Mouse (Mus musculus): ENCODE data around the gene Ildr1.

Ildr1 gene

DNA sequence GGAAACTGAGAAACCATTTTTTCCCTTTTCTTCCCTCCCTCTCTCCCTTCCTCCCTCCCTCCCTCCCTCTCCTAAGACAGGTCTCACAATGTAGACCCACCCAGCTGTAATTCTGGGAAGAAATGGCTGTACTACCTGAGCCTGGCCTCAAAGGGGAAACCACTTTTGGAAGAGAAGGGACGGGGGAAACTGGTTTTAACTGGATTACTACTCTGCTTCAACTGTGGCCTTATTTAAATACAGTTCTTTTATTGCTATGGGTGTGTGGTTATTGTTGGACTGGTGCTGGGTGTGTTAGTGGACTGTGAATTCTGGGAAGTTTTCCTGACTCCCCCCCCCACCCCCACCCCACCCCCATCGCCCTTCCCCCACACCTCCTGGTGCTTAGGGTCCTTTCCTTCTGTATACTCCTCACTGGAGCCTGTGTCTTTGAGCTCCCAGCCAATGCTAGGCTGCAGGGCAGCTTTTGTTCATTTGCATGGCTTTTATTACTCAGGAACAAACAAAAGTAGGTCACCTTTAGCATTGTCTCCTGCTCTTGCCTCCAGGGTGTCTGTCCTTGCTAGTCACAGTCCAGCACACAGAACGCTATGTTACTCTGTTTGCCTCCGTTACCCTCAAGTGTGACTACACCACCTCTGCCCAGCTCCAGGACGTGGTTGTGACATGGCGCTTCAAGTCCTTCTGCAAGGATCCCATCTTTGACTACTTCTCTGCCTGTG lies 14.1 kb downstream of the Ildr1 start:
- no peak for DNase-seq

DNA sequence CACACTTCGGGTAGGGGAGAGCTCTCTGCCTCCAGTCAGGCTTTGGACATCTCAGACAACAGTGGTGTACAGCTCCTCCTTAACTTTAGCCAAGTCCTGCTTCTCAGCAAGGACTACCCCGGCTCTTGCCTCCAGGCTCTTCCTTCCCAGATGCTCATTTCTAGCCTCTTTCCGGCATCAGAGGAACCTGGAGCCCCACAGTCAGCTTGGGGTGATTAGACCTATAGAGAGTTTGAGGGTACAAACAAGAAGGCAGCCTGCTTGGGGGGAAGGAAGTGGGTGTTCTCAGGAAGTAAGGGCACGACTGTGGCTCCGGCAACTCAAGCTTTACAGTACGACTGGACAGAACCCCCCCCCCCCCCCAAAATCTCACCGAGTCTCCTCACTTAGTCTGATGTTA lies 15.0 kb downstream of the Ildr1 start:
- DNase-seq: no peak

DNA sequence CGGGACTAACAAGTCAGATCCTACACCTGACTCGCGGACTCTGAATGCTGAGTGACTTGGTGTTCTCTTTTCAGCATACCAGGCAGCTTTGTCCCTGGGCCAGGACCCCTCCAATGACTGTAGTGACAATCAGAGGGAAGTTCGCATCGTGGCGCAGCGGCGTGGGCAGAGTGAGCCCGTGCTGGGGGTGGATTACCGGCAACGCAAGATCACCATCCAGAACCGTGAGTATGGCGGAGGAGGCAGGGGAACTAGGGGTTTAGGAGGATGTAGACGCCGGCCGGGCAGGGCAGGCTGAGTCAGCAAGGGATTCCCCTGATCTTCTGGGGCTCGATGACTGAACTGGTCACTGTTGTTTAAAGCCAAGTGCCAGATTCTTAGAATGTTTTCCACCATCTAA lies 15.6 kb downstream of the Ildr1 start:
- DNase-seq: no peak

DNA sequence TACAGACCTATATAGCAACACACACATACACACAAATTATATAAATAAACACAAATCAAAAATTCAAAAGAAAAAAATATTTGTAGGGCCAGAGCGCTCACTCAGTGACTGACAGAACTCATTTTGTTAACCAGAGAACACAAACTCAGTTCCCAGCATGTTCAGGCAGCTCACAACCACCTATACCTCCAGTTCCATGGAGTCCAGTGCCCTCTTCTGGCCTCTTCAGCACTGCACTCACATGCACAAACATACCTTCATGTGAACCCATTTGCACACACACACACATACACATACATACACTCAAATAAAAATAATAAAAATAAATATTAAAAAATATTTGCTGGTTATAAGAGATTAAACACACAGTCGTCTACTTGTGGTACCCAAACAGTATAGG lies 17.0 kb downstream of the Ildr1 start:
- DNase-seq: no peak

DNA sequence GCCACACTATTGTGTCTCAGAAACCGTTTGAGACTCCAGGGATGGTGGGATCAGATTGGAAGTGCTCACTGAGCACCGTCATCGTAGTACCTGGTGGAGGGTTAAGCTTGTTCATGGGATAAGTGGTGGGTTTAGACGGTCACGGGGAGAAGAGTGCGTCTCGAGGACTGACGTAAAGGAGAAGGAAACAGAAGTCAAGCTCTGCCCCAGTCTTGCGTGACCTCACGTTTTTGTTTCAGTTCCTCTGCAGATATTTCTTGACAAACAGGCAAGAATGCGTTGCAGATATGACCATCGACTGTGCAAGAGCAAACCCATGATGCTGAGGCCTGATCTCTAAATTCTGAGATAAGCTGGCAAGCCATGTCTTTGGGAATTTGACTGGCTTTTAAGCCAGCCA lies 18.0 kb downstream of the Ildr1 start:
- DNase-seq: no peak

DNA sequence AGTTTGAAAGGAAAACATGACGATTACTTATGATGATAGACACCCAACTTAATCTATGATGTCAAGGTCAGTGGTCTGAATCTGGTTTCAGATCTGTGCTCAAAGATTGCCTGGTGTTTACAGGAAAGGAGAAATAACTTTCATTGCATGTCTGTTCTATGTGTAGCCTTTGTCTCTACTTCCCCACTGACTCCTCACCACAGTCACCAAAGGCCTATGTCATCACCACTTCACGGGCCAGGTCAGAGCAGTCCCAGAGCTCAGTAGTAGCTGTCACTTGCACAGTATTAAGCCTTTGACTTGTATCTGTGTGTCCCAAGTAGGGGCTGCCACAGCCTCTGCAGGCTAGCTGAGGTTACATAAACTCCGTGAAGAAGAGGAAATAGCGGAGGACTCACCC lies 23.7 kb downstream of the Ildr1 start:
- DNase-seq: no peak

DNA sequence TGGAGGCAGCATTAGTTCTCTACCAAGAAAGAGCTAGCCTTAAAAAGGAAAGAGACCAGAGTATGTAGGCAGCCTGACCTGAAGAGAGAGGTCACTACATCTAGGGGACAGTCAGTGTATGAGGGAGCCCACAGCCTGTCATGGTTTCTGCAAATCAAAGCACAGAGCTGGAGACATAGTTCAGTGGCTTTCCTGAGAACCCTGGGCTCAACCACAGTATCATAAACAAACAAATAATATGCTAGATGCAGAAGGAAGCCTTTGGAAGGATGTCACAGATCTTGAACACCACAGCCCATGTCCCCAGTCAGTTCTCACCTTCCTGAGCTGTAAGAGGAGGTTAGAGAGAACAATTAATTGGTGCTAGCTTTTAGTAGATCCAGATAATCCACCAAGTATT lies 24.9 kb downstream of the Ildr1 start:
- DNase-seq: no peak

DNA sequence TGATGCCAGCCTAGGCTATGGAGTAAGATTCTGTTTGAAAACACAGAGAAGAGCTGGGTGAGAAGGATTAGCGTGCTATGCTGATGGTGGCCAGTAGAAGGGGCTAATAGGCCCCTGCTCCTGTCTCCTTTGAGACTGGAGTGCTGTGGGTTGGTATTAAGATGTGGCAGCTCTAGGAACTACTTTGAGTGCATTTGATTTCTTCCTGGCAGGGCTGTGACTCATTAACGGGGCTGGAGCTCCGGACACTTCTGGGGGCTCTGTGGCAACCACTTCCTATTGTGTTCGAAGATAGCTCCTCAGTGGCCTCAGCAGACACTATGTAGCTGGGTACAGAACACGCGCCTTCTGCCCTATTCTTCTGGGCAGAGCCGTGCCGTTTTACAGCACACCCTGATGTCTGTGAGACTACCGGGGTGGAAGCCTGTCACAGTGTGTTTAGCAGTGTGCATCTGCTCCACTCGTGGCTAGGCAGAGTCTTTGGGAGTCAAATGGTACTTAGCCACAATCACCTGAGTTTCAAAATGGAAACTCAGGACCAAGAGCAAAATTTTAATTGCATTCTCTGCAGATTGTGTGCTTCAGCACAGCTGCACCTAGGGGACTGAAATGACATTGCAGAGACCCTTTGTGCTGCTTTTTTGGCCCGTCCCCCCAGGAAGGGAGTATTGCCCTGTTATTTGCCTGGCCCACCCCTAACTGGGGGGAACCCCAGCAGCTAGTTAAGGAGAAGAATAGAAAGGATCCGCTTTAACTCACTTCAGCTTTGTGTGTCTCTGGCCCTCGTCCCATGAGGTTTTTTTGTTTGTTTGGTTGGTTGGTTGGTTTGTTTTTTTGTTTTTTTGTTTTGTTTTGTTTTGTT lies 26.6 kb downstream of the Ildr1 start:
- DNase-seq: no peak

DNA sequence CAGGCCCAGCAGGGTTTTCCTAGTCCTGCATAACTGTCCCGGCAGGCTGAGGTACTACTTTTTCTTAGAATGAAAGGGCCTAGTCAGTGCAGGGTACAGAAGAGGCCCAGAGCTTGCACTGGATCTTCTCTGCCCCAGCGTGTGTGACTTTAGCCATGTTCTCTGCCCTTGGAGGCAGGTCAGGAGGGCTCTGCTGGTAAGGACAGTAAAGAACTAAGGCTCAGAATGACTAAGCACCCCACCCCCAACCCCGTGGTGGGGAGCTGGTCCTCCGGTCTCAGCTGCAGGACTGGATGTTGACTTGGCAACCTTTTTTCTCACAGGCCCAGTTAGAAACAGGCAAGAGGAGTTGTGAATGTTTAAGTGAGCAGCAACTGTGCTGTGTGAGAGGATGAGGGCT lies 29.0 kb downstream of the Ildr1 start:
- DNase-seq: no peak

DNA sequence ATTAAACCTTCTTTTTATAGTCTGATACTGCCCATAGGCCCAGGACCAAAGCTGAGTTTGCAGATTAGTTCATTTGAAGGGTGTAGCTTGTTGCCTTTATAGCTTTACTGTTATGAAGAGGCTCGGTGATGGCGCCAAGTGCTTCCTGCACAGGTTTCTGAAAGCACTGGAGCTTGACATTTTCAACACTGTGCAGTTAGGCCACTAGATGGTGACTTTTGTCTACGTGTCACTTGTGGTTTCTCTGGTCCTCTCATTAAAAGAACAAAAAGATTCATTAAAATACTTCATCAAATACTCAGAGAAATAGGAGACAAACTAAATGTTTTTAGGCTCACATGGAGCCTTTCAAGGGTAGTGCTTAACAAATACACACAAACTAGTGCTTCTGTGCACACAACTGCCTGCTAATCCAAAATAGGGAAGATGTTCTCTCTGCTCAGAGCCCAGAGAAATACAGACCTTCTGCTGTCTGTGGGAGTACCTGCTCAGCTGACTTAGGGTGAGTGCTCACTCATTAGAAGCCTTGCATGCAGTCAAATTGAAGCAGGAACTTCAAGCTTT lies 30.2 kb downstream of the Ildr1 start:
- DNase-seq: no peak

DNA sequence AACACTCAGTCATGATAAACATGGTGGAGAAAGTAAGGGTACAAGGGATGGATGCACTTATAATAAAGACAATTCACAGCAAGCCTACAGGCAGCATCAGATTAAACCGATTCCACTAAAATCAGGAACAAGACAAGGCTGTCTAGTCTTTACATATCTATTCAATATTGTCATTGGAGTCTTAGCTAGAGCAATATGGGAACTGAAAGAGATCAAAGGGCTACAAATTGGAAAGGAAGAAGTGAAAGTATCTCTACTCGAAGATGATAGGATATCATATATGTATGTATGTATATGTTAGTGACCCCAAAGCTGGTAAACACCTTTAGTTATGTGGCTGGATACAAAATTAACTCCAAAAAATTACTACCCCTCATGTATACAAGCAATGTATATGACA lies 35.2 kb downstream of the Ildr1 start:
- DNase-seq: no peak

DNA sequence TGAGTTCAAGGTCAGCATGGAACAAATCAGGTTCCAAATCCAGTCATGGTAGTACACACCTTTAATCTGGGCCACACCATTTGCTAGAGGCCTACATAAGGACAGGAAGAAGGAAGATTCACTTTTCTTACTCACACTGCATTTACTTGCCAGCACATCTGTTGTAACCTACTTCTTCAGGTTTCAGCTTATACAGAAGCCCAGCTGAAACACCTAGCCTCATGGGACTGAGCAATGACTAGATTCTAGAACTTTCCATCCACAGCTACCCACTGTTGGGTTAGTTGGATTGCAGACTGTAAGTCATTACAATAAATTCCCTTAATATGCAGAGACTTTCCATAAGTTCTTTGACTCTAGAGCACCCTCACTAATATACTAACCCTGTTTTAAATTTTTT lies 38.8 kb downstream of the Ildr1 start:
- no peak for DNase-seq

DNA sequence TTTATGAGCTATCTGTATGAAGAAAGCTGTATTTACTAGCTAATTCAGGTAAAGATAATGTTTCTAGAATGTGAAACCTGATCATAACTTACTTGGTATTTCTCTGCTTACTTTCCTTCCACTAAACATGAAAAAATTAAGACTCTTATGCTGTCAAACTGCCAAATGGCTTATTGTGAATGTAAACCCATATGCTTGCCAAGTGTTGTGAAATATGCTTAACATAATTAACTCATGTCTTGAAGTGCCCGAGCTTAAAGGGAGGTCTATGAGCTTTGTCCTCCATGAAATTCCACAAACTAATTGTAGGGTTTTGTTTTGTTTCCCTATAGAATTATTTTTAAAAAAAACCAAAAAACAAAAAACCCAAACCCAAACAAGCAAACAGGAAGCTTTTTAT lies 40.0 kb downstream of the Ildr1 start:
- DNase-seq: no peak

DNA sequence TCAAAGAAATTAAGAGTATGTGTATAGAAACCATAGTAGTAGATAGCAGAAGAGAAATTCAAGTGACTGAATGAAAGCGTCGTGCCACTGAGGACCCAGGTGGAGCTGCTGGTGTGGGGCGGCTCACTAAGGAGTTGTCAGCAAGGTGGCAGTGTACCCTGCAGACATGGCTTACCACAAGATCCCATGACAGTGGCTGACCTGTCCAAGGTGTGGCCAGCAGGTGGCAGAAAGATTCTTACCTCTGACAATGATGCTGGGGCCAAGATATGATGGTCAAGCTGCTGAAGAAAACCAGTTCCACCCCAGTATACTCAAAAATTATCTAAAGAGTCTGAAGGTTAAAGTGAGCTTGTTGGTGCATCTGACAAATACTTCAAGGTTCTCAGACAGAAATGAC lies 41.6 kb downstream of the Ildr1 start:
- DNase-seq: no peak

DNA sequence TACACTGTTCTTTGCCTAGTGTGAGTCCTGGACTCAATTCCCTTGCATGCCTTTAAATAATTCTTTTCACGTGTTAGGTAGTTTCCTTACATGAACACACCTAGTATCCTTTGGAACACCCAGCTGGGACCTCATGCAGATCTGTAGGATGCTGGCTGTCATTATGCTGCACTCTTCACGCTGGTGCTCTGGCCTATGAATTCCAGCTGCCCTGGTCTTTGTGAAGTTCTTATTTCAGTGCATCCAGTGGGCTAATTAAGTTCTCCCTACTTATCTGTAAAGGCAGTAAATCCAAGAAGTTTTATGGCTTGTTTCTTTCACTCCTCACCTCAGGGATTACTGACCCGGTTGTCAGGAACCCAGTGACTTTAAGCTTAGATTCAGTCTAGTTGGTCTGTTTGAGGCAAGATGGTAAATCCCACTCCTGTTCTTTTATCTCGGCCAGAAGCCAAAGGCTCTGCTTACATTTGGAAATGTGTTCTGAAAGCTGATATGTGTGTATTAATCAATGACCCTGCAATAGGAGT lies 45.7 kb downstream of the Ildr1 start:
- DNase-seq: no peak

DNA sequence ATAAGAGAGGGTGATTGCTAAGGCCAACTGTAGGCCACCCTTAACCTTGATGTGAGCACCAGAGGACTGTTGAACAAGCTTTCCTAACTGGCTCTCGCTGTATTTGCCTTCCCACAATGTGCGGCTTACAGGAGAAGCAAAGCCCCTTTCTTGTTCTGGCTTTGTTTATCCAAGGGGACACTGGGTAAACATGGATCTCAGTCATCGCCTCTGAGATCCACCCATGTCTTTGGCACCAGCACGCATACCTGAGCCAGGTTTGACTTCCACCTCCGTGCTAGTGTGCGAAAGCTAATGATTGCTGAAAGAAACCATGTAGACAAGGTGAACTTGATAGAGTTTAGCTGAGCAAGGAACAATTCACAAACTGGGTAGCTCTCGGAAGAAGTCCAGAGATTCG lies 49.8 kb downstream of the Ildr1 start:
- DNase-seq: no peak

DNA sequence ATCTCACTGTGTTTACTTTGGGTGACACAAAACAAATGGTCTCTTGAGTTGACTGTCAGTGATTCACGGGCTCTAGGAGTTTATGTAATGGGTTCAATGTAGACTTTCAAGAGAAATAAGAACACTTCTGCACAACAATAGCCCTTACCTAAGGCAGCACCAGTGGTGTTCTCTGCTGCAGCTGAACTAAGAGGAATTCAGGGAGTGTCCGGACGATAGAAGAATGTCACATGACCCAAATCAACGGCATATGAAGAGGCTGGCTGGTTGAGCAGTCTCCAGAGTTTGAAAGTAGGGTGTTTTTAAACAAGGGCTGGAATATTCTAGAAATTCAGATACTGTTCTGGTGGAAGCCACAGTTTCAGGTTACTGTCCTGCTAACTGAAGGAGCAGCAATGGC lies 53.3 kb downstream of the Ildr1 start:
- DNase-seq: no peak

DNA sequence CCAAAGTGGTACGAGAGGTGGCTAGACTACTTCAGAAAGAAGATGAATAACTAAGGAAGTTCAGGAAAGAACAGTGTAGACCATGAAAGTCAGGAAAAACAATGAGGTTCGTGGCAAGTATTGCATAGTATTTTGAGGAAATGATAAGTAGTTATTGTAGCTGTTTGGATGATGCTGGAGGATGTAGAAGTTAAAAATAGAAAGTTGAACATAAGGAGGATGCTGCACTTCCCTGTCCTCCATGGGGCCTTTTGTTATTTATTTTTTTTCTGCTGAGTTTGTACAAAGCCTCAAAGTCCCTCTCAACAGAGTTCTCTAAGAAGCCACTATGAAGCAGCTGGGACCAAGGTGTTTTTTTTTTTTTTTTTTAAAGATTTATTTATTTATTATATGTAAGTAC lies 54.0 kb downstream of the Ildr1 start:
- DNase-seq: no peak

DNA sequence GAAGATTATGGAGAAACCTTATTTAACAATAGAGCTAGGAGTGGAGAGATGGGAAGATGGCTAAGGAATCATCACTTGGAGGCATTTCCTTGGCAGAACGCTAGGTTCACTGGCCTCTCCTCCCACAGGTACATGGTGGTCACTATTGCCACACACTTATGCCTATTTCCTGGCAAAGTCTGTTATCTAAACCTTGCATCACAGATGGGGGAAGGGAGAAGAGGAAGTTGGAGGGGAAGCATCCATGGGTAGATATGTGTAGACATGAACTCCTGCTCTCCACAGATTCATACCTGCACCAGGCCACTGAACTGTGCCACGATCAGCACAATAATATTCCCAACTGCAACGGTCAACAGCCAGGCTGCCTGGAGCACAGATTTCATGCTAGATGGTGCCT lies 58.2 kb downstream of the Ildr1 start:
- no peak for DNase-seq

DNA sequence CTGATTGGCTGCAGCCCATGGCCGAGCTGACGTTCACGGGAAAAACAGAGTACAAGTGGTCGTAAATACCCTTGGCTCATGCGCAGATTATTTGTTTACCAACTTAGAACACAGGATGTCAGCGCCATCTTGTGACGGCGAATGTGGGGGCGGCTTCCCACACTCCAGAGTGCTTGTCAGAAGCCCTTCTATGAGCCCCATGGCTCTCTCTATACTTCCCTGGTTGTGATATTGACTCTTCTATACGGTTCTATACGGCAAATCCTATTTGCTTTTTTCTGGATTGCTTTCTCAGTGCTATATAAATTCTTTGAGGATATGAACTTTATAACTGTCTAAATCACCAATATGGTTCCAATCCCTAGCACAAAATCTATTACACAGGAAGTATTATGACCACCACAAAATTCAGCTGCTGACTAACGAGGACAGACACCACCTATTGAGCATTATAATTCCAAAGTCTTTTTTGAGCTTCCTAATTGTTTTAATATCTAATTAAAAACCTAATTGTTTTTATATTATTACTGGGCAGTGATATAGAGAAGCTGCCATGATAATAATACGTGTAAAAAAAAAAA lies 76.5 kb downstream of the Ildr1 start:
- no peak for DNase-seq

DNA sequence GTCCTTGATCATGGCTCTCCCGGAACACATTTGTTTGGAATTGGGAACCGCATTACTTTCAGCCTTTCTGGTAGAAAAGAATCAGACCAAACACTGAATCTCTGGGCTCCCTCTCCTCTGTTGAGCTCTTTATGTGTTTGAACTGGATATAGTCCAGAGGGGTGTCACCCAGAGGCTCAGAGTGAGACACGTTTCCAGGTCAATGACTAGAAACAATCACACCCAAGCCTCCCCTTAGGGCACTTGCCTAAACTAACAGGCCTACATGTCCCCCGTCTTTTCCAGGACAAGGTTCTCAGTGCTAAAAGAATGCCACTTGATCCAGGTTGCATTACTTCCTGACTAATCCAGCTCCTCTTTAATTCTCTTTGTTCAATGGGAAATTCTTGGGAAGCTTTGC lies 77.1 kb downstream of the Ildr1 start:
- DNase-seq: no peak

DNA sequence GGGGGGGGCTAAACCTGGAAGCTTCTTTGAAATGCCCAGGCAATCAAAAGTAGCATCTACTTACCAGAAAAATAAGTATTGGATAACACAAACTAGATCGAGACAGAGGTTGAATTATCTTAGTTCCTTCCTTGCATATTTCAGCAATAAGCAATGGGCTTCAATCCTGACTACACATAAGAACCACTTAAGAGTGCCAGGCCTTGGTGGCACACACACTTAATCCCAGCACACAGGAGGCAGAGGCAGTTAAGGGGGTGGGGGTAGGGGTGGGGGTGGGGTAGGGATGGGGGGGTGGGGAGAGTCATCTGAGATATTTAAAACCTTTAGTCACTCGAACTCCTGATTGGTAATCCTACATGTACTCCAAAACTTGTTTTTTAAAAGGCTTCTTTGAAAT lies 77.5 kb downstream of the Ildr1 start:
- no peak for DNase-seq

DNA sequence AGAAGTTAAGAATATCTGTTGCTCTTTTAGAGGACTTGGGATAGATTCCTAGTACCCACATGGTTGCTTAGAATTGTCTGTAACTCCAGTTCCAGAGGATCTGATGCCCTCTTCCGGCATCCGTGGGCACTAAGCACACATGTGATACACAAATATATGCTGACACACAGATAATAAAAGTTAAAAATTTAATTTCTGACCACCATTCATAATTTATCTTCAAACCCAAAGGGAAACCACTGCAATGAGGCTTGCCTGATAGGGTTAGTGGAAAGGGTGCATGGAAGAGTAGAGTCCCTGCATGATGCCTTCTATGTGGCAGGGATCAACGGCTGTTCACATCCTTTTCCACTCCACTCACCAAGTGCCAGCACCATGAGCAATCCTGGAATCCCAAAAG lies 77.9 kb downstream of the Ildr1 start:
- DNase-seq: no peak

DNA sequence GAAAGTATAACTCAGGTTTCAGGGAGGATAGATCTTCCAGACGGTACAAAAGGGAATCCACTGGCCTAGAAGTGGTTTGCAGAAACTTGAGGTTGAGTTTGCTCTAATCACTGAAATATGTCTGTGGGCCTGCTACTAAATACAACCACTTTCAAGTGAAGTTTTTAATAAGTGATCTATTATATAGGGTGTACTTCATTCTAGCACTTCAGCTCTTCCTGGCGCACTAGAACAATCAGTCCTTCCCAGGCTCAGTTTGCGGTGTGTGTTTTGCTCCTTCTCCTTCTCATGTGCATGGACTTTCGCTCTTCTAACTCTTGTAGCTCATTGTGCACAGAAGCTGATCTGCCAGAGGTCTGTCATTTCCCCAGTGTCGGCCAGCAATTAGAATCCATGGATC lies 79.2 kb downstream of the Ildr1 start:
- no peak for DNase-seq
